Mouse (Mus musculus) forebrain, embryonic 13.5 days (tissue): Measurements from ENCODE around the gene Gm1604a. TPM values are rescaled to one million over a fixed set of nuclear protein-coding genes. Genes with fewer than 3 reads are reported as not detected.
"Not testable (repeated sequence)": the region's sequence is repeated elsewhere in the genome, so short reads cannot be mapped to it uniquely, and the experiment has no call there.

Source experiments
- ATAC-seq: fragments of 200-750 bp; cut with Nextera tagmentation; 2 replicates; pipeline ENCODE4 v1.8.0; 2017
- H3K27ac ChIP-seq: fragments of 300-500 bp; sonication (generic); 2 replicates; pipeline ENCODE4 v1.5.1; 2015; ENCODE audit warnings: inconsistent platforms, mild to moderate bottlenecking, moderate library complexity
- H3K27me3 ChIP-seq: fragments of 300-500 bp; sonication (generic); 2 replicates; pipeline ENCODE4 v1.6.1; 2015; ENCODE audit warnings: mild to moderate bottlenecking, inconsistent platforms
- H3K36me3 ChIP-seq: fragments of 300-500 bp; sonication (generic); 2 replicates; pipeline ENCODE4 v1.6.1; 2015; ENCODE audit warnings: mild to moderate bottlenecking, inconsistent platforms; ENCODE audit not compliant: poor library complexity, severe bottlenecking
- H3K4me1 ChIP-seq: fragments of 300-500 bp; sonication (generic); 2 replicates; pipeline ENCODE4 v1.6.1; 2015; ENCODE audit warnings: inconsistent platforms
- H3K4me2 ChIP-seq: fragments of 300-500 bp; sonication (generic); 2 replicates; pipeline ENCODE4 v1.6.1; 2015; ENCODE audit warnings: inconsistent platforms, mild to moderate bottlenecking, moderate library complexity
- H3K4me3 ChIP-seq: fragments of 300-500 bp; sonication (generic); 2 replicates; pipeline ENCODE4 v1.5.1; 2015; ENCODE audit warnings: mild to moderate bottlenecking, inconsistent platforms
- H3K9ac ChIP-seq: fragments of 300-500 bp; sonication (generic); 2 replicates; pipeline ENCODE4 v1.6.1; 2015; ENCODE audit warnings: mild to moderate bottlenecking, inconsistent platforms
- H3K9me3 ChIP-seq: fragments of 300-500 bp; sonication (generic); replicated peaks from 2 replicates; pipeline ENCODE4 v1.6.1; 2016; ENCODE audit warnings: inconsistent platforms
- WGBS: fragments of 180-500 bp; shearing (Covaris S2); methylation state at CpG from one replicate; pipeline ENCODE4 v1.1.7; 2015; 5-methylcytosine and 5-hydroxymethylcytosine counted together
- polyA plus RNA-seq: library from polyadenylated mRNA; unstranded; fragments of >200 nt; fragmentation: Nextera tagmentation; extraction: Ambion mirVana; gene quantifications from 2 replicates; pipeline ENCODE4 v1.2.1, GENCODE M21; 2015

Gene Gm1604a
- polyA plus RNA-seq, 1 experiment from 2014 or later, result 0.26 TPM

DNA sequence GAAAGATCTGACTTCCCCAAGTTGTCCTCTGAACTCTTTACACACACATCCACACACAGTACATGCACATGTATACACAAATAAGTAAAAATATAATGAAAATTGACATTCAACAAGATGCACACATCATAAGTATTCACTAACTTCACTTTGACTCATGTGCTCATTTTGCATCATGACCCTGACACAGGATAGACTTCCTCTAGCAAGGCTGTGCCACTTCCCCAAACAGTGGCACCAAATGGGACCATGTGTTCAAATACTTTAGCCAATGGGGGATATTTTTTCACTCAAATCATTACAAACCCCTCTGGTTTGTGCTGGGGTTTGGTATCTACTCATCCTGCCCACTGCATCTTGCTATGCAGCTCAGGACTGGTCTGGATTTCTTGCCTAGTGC, 16.5 kb upstream of the Gm1604a start:
- not testable (repeated sequence) for H3K27me3 ChIP-seq, H3K4me1 ChIP-seq, H3K9ac ChIP-seq, H3K9me3 ChIP-seq, H3K4me2 ChIP-seq, H3K36me3 ChIP-seq, ATAC-seq, H3K27ac ChIP-seq, H3K4me3 ChIP-seq

DNA sequence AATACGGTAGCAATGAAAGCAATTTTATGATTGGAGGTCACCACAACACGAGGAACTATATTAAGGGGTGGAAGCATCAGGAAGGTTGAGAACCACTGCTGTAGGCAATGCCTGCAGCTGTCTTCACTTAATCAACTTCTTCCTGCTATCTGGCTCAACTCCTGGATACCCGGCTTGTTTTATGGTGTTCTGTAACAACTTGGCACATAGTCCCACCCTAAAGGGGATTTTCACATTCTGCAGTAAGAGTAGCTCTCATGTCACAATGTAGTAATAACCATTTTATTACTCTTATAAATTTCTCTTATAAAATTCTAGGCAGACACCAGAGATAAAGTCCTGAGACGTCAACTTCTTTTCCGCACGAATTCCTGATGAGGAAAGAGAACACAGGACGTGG, 15.9 kb upstream of the Gm1604a start:
- not testable (repeated sequence) for H3K9me3 ChIP-seq, H3K36me3 ChIP-seq, H3K4me1 ChIP-seq, H3K4me2 ChIP-seq, H3K27ac ChIP-seq, H3K9ac ChIP-seq, ATAC-seq, H3K4me3 ChIP-seq, H3K27me3 ChIP-seq
- no CpG with 5 or more reads among the region's 7 CpGs for WGBS

DNA sequence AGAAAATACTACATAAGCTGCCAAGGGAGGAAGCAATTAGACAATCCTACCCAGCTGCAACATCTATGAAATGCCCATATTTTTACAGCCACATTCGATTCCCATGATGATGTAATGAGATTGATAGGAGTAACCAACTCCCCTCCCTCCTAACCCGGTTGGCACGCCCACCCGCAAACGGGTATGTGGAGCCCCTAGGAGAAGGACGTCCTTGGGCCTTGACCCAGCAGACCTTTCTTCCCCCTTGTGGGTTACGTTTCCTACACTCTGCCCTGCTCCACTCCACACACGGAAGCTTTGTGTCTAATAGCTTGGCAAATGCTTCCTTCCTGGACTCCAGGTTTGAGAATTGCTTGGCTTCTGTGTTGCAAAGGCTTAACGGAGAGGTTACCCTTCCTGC, 15.5 kb upstream of the Gm1604a start:
- not testable (repeated sequence) for H3K27ac ChIP-seq, ATAC-seq, H3K4me2 ChIP-seq, H3K36me3 ChIP-seq, H3K9ac ChIP-seq, H3K4me3 ChIP-seq, H3K27me3 ChIP-seq, H3K9me3 ChIP-seq, H3K4me1 ChIP-seq
- 87% methylated on average over 6 of the region's 9 CpGs for WGBS

DNA sequence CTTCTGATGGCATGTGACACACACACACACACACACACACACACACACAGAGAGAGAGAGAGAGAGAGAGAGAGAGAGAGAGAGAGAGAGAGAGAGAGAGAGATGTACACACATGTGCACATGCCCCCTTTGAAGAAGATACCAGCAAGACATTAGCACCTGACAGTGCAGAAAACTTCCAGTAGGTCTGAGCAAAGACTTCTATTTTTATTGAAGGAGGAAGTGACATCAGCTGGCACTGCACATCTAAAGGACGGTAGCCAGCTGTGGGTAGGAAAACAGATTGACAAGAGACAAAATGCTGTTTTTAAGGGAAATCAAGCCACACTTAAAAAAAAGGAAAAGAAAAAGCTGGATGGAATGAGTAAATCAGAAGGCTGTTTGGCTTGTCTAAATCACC, 11.2 kb upstream of the Gm1604a start:
- not testable (repeated sequence) for H3K27ac ChIP-seq, H3K36me3 ChIP-seq, H3K27me3 ChIP-seq, H3K4me2 ChIP-seq, ATAC-seq, H3K4me3 ChIP-seq, H3K4me1 ChIP-seq, H3K9ac ChIP-seq, H3K9me3 ChIP-seq
- no CpG with 5 or more reads among the region's 1 CpGs for WGBS

DNA sequence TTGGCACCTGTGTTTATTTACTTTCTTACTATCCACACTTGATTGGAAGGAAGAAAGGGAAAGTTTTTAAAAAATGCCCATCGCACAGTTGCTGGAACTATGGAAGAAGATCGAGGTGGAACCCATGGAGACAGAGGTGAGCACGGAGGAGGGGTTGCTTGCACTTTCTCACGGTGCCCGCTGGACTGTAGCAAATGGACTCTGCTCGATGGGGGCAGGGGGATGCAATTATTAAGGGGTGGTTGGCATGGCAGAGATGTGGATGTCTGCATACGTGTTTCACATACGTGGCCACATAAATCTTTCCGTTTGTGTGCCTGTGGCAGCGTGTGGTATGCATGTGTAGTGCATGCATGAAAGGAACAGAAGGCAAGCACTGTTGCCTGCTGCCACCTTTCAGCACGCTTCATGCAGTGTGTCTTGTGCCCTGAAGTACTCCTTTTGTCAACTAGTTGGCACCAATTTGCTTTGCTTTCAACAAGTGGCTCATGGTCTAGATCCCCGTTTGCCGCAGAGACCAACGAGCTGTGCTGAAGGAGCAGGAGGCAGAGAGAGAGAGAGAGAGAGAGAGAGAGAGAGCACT, 487 bp downstream of the Gm1604a start:
- not testable (repeated sequence) for H3K4me3 ChIP-seq, H3K36me3 ChIP-seq, H3K4me1 ChIP-seq, H3K9ac ChIP-seq, H3K27ac ChIP-seq, H3K4me2 ChIP-seq, H3K27me3 ChIP-seq, H3K9me3 ChIP-seq
- peak; percentile 75 for ATAC-seq
- 4% methylated on average over 3 of the region's 14 CpGs for WGBS

DNA sequence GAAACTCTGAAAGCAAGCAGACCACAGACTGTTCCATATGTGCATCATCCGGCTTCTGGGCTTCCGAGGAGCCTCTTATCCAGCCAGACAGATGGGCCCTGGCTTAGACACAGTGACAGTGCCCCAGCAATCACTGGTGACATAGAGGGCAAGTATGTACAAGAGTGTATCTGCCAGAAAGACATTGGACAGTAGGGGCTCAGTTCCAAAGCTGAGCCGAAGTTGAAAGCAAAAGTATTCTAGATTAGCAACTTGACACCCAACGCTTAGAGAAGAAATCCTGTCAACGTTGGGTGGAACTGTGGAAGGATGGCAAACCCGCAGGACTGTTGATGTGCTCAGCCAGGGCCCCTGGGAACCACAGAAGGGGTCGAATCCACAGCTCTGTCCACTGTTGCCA, 4.8 kb downstream of the Gm1604a start:
- H3K4me1 ChIP-seq, H3K4me2 ChIP-seq, H3K36me3 ChIP-seq, H3K9me3 ChIP-seq, H3K4me3 ChIP-seq, H3K27me3 ChIP-seq, ATAC-seq, H3K9ac ChIP-seq, H3K27ac ChIP-seq: not testable (repeated sequence)
- 74% methylated on average over 5 of the region's 7 CpGs for WGBS

DNA sequence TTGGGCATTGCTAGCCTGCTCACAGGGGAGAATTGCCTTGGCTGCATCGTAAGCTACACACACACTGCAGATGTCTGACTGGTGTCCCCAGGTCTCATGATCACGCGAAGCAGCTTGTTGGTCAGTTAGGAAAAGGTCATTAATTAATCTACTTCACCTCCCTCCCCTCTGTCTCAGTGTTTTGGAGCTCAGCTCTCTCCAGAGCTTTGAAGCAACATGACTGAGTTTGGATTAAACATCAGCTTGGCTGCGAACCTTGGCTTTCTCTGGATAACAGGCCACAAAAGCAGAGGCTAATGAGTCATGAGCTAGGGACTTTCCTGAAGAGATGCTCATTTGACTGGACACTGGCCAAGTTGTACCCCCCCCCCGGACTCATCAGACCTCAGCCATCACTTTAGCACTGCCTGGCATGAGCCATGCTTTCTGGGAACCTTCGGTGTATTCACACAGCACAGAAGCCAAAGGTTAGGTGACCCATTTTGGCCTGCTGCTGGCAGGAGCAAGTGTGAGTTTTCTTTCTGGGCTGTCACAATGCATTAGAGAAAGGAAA, 5.3 kb downstream of the Gm1604a start:
- 76% methylated on average over 3 of the region's 6 CpGs for WGBS
- not testable (repeated sequence) for H3K4me3 ChIP-seq, H3K9me3 ChIP-seq, H3K36me3 ChIP-seq, H3K27ac ChIP-seq, ATAC-seq, H3K9ac ChIP-seq, H3K27me3 ChIP-seq, H3K4me2 ChIP-seq, H3K4me1 ChIP-seq

DNA sequence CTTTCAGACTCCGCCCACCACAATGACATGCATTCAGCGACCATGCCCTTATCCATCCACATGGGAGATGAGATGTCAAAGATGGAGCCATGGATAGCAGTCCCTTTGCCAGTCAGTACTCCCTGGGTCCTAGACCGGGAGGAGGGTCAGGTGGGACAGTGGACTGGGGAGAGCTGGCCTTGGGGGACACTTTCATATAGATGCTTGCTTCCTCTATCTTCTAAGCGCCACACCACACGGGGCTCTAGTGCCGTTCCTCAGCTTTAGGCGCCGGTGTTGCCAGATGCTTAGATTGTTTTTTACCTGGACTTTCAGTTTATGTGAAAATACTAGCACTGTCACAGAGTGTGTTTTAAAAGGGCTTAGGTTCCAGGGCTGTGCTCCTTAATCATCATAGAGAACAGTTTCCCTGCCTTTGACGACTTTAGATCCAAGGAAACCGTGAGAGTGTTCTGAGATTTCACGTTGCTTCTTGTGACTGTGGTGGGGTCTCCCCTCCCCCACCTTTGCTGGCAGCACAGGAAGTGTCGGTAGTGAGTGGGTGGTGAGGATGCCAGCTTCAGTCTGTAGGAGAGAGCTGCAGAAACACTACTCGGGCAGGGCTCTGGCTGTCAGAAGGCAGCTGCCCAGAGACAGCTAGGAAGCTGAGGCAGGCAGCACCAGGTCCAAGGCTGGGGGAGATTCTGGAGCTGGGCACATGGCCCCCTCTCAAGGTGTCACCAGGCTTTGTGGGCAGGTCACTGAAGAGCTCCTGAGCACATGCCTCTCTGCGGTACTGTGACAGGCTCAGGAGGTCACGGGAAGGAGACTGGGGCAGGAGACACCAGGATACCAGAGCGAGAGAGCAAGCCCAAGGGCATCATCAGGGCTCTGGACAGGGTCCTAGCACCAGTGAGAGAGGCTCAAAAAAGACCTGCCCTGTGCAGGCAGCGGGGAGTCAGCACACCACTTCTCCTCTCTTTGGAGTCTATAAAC, 8.1 kb downstream of the Gm1604a start:
- H3K4me2 ChIP-seq, H3K9ac ChIP-seq, H3K27me3 ChIP-seq, H3K27ac ChIP-seq, H3K9me3 ChIP-seq, H3K4me3 ChIP-seq, H3K4me1 ChIP-seq, H3K36me3 ChIP-seq: not testable (repeated sequence)
- WGBS, result 68% methylated on average over 3 of the region's 17 CpGs
- peak; percentile 53; the same call in 1 of the 2 replicates for ATAC-seq

DNA sequence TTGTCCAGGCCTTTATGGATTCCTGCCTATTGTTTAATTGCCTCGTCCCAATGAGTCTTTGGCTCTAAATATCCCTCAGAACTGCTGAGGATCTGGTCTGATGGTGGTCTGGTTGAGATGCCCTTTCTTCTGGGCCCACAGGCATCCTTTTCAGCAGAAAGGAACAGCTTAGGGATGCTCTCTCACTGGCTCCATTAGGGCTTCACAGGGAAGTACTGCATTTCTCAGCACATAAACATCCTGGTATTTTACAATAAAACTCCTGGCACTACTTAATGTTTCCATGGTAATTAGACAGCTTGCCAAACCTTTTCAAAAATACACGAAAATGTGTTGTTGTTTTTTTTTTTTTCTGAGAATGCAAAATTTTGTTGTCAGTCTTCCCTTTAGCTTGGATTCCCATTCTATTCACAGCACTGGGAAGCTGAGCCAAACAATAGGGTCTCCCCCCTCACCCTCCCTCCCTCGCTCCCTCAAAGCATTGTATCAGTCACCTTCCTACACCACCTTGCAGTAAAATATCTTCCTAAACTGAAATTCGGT, 43.7 kb downstream of the Gm1604a start:
- H3K27ac ChIP-seq, H3K4me1 ChIP-seq, H3K27me3 ChIP-seq, H3K9ac ChIP-seq, H3K4me2 ChIP-seq, H3K4me3 ChIP-seq, H3K36me3 ChIP-seq, H3K9me3 ChIP-seq, ATAC-seq: not testable (repeated sequence)
- 29% methylated on average over 2 of the region's 4 CpGs for WGBS

DNA sequence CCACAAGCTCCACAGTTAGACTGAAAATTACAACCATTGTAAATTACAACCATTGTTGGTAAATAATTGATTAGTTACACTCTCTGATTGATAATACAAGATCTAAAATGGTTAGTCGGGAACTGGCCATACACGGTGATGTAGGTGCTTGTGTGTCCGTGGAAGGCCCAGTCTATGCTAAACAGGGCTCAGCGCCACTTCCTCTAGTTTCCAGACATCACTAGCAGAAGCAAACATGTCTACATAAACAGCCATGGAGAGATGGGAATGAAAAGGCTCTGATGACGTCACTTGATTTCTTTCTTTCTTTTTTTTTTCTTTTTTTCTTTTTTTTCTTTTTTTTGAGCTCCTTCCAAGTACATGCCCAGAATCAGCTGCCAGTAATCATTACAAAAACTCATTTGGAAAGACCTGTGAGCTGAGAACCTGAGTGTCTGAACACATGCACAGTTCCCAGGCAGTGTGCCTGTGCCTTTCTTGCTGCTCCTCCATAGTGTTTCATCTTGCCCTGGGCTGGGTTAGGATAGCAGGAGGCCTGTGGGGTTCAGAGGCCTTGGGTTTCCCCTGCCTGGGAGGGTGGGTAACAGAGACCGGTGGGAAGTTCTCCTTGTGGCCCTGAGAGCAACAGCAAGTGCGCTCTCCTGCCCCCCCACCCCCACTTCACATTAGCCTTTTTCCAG, 44.3 kb downstream of the Gm1604a start:
- not testable (repeated sequence) for H3K27ac ChIP-seq, H3K27me3 ChIP-seq, H3K4me1 ChIP-seq, H3K9me3 ChIP-seq, H3K9ac ChIP-seq, H3K36me3 ChIP-seq, H3K4me3 ChIP-seq, H3K4me2 ChIP-seq
- 59% methylated on average over 4 of the region's 7 CpGs for WGBS
- peak; percentile 50; the same call in 1 of the 2 replicates for ATAC-seq

DNA sequence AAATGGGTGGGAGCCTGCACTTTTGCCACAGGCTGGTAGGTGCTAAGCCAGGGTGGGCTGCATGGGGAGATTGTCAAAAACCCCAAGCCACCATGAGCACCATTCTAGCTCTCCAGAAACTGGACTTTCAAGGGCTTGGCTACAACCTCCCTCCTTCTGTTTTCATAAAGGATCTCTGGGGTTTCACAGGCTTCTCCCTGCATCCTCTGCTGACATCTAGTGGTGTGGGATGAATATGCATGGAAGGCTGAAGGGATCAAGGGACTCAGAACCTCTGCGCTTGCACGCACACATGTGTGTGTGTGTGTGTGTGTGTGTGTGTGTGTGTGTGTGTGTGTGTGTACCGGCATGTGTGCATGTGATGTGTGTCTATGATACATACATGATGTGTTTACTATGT, 49.1 kb downstream of the Gm1604a start:
- H3K27me3 ChIP-seq, H3K36me3 ChIP-seq, H3K4me2 ChIP-seq, H3K4me1 ChIP-seq, H3K4me3 ChIP-seq, H3K9ac ChIP-seq, H3K9me3 ChIP-seq, H3K27ac ChIP-seq: not testable (repeated sequence)
- WGBS, result 34% methylated on average over 3 of the region's 3 CpGs
- ATAC-seq, result peak; percentile 72

DNA sequence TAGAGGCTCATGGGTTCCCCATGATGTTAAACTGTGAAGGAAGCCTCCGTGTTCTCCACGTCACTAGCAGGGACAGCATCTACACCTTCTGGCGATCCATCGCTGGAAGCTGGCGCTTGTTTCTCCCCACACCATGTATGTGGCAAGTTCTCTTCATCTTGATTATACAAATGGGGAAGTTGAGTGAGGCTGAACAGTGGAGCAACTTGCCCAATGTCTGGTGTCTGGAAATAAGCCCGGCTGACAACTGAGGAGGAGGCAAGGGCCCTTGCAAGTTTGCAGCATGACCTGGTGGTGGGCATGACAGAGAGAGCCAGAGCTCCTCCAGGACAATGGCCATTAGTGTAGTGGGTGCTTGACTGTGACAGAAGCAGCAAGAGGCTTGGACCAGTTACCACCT, 50.2 kb downstream of the Gm1604a start:
- not testable (repeated sequence) for H3K36me3 ChIP-seq, H3K4me1 ChIP-seq, H3K9me3 ChIP-seq, H3K4me2 ChIP-seq, H3K27me3 ChIP-seq, ATAC-seq, H3K9ac ChIP-seq, H3K27ac ChIP-seq, H3K4me3 ChIP-seq
- WGBS, result 89% methylated on average over 5 of the region's 6 CpGs
